Mouse (Mus musculus): Measurements from ENCODE around the gene Alox12e. TPM values are rescaled to one million over a fixed set of nuclear protein-coding genes. Genes with fewer than 3 reads are reported as not detected.

The Alox12e gene
- not detected for polyA plus RNA-seq (2017; shearing (Covaris generic))

DNA sequence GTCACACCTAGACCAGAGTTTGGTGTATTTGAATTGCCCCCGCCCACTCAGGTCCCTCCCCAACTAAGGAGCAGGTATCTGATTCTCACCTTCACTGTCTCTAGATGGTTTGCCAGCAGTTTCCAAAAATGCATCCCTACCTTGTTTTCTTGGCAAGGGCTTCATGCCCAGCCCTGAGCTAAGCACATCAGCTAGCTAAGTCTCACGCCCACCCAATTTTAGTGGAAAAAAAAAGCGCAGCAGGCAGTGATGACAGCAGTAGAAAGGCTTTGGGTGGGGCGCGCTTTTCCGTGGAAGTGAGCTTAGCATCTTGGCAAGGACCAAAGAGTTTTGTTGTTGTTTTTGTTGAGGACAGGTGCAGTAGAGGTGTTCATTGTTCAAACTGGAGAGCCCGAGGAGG is at the start of gene Alox12e:
Alox12e (minus strand) TSS at position 101 of the 400 bp plus-strand sequence.

DNA sequence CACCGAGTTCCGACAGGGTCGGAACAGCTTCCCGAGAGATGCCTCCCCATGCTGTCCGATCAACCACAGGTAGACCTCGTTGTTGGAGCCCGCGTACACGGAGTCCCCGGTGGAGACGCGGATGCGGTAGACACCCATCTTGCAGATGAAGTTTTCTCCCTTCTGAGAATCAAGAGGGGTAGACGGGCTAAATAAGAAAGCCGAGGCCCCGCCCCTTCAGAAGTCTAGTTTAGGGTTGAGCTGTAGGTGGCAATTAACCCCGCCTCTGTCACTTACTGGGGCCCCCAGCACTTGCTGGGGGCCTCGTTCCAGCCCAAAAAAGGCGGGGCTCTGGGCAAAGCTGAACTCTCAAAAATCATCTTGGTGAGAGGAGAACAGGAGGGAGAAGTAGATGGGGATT is 29.4 kb upstream of the Alox12e start, which contains the start of gene Alox15:
Alox15 (minus strand) TSS at position 164 of the 400 bp plus-strand sequence.

Other genes with a start within 250 kb of the Alox12e start
- not detected for gene Asgr2, start 230.0 kb downstream of the Alox12e start, polyA plus RNA-seq (2017; shearing (Covaris generic))
- gene Mgl2, start 192.3 kb downstream of the Alox12e start, polyA plus RNA-seq (2017; shearing (Covaris generic)), result not detected
- not detected for gene Clec10a, start 166.4 kb downstream of the Alox12e start, polyA plus RNA-seq (2017; shearing (Covaris generic))
- gene Slc16a11, start 109.9 kb downstream of the Alox12e start, polyA plus RNA-seq (2017; shearing (Covaris generic)), result not detected
- 0.65 TPM for gene Slc16a13, start 101.6 kb downstream of the Alox12e start, polyA plus RNA-seq (2017; shearing (Covaris generic))
- 0.11 TPM for gene Bcl6b, start 92.8 kb downstream of the Alox12e start, polyA plus RNA-seq (2017; shearing (Covaris generic))
- gene 0610010K14Rik, start 84.7 kb downstream of the Alox12e start, polyA plus RNA-seq (2017; shearing (Covaris generic)), result 86.1 TPM
- gene Gm21988, start 82.8 kb downstream of the Alox12e start, polyA plus RNA-seq (2017; shearing (Covaris generic)), result 4.5 TPM
- 200 TPM for gene Rnasek, start 82.8 kb downstream of the Alox12e start, polyA plus RNA-seq (2017; shearing (Covaris generic))
- not detected for gene Alox12, start 67.3 kb downstream of the Alox12e start, polyA plus RNA-seq (2017; shearing (Covaris generic))
- 0.26 TPM for gene Alox15, start 29.4 kb upstream of the Alox12e start, polyA plus RNA-seq (2017; shearing (Covaris generic))
- 9.9 TPM for gene Pelp1, start 87.4 kb upstream of the Alox12e start, polyA plus RNA-seq (2017; shearing (Covaris generic))
- gene Arrb2, start 110.0 kb upstream of the Alox12e start, polyA plus RNA-seq (2017; shearing (Covaris generic)), result 172 TPM
- 192 TPM for gene Med11, start 129.3 kb upstream of the Alox12e start, polyA plus RNA-seq (2017; shearing (Covaris generic))
- 0.43 TPM for gene Zmynd15, start 136.8 kb upstream of the Alox12e start, polyA plus RNA-seq (2017; shearing (Covaris generic))
- 3.0 TPM for gene Cxcl16, start 137.4 kb upstream of the Alox12e start, polyA plus RNA-seq (2017; shearing (Covaris generic))
- 0.67 TPM for gene Tm4sf5, start 182.6 kb upstream of the Alox12e start, polyA plus RNA-seq (2017; shearing (Covaris generic))
- not detected for gene Vmo1, start 192.0 kb upstream of the Alox12e start, polyA plus RNA-seq (2017; shearing (Covaris generic))
- gene Gltpd2, start 196.6 kb upstream of the Alox12e start, polyA plus RNA-seq (2017; shearing (Covaris generic)), result not detected
- 301 TPM for gene Psmb6, start 202.7 kb upstream of the Alox12e start, polyA plus RNA-seq (2017; shearing (Covaris generic))
- gene Gm40193, start 210.3 kb upstream of the Alox12e start, polyA plus RNA-seq (2017; shearing (Covaris generic)), result not detected
- 12.7 TPM for gene Pld2, start 217.4 kb upstream of the Alox12e start, polyA plus RNA-seq (2017; shearing (Covaris generic))
- gene Mink1, start 240.3 kb upstream of the Alox12e start, polyA plus RNA-seq (2017; shearing (Covaris generic)), result 24.3 TPM